Mouse (Mus musculus) activated CD4-positive, CD25-positive, alpha-beta regulatory T cell, adult 4 months (primary cell): Measurements from ENCODE around the gene Idi1. TPM values are rescaled to one million over a fixed set of nuclear protein-coding genes. Genes with fewer than 3 reads are reported as not detected.
A peak's percentile ranks its signal among the peaks of the same experiment; 100 is the strongest.
"Not testable (repeated sequence)": the region's sequence is repeated elsewhere in the genome, so short reads cannot be mapped to it uniquely, and the experiment has no call there.

Experiments
- ATAC-seq: one replicate; pipeline ENCODE4 v1.8.0; 2017
- polyA plus RNA-seq, 2 experiments: library from polyadenylated mRNA; unstranded; fragments of 100-300 nt; shearing (Covaris generic); gene quantifications; one replicate each; pipeline ENCODE4 v1.2.1; 2017

The Idi1 gene
- polyA plus RNA-seq: 10 to 100 TPM; 37.8 to 53.1 TPM

DNA sequence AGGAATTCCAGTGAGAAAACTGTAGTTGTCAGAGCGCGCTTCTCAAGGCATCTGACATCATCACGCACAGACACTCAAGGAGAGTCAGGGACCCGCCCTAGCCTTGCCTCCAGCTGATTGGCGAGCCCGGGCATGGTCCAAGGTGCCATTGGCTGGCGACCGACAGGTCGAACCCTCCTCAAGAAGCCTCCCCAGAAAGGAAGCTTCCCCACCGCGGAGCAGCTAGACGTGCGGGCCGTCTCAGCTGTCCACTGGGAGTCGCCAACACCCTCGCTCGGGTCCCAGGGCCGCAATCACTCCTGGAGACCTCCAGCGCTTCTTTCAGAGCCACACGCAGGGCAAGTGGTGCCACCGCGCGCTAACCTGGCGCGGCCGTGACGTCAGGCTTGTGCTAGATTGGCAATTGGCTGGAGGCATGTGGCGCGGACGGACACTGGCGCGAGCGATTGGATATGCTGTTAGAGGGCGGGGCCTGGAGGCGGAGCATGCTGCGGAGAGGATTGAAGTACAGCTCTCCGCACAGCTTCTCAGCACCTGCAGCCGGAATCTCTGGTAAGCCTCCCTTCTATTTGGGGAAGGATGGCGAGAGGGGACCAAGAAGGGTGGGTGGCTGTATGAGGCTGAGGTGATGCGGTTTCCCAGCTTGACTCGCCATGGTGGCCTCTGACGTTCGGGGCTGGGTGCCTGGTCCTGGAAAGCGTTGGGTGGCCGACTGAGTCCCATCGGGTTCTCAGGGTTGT, at the start of gene Idi1:
Idi1 (plus strand) TSS at position 57 of the 740 bp plus-strand sequence.
- ATAC-seq: peak; percentile 95

DNA sequence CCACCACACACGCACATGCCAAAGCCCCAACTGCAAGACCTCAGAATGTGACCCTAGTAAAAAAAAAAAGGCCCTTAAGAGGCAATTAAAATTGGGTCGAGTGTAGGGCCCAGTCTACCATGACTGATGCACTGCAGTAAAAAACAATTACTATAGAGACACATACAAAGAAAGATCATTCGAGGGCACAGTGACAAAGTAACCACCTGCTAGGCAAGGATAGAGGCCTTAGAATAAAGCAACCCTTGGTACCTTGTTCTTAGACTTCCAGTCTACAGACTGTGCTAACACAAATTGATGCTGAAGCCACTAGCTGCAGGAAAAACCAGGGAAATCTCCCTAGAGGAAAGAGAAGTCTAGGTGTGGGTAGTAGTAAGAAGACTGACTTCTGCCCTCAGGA, 46.9 kb upstream of the Idi1 start:
- no peak for ATAC-seq

DNA sequence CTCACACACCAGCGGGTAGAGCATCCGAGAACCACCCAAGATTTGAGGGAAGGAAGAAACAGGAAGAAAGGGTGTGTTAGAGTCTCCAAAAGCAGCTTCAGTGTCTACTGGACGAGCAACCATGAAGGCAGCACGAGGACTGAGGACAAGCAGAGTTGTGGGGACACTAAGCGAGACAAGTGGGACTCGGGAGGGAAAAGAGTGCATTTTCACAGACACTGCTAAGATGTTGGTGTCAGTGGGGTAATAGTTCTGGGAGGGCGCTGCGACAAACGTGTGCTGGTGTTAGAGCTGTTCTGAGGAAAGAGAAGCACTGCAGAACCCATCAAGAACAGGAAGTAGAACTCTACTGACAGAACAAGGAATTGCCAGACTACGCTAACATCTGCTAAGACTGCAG, 46.2 kb upstream of the Idi1 start:
- no peak for ATAC-seq

DNA sequence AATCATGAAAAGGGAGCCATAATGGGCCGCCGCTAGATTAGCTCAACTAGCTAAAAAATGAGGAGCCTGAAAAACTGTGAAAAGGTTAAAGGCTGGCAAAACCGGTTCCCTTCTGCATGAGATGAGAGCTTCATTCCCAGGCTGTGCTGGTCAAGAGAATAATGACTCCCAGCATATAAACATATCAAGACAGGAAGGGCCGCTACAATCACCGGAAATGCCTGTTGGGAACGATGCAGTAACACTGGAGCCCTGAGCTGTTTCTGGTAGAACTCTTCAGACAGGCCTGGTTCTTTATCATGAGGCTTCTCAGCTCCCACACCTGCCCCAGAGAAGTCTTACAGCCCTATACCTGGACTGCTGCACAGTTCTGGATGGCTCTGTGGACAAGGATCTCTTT, 45.4 kb upstream of the Idi1 start:
- ATAC-seq: no peak

DNA sequence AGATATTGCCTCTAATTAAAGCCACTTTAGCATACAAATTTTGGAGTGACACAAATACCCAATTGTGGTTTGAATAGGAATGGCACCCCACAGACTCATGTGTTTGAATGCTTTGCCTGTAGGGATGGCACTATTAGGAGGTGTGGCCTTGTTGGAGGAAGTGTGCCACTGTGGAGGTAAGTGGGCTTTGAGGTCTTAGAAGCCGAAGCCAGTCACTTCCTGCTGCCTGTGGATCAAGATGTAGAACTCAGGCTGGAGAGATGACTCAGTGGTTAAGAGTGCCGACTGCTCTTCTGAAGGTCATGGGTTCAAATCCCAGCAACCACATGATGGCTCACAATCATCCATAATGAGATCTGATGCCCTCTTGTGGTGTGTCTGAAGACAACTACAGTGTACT, 44.4 kb upstream of the Idi1 start:
- ATAC-seq: no peak

DNA sequence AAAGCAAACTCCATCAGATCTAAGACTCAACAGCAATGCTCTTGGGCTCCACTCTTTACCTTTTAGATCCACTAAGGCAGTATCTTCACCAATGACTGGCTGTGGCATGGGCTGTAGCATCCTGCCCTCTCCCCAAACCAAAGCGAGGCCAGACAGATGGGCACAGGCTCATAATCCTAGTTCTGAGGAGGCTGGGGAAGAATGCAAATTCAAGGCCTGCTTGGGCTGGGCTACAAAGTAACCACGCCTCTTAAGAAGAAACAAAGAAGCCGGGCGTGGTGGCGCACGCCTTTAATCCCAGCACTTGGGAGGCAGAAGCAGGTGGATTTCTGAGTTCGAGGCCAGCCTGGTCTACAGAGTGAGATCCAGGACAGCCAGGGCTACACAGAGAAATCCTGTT, 43.5 kb upstream of the Idi1 start:
- not testable (repeated sequence) for ATAC-seq

DNA sequence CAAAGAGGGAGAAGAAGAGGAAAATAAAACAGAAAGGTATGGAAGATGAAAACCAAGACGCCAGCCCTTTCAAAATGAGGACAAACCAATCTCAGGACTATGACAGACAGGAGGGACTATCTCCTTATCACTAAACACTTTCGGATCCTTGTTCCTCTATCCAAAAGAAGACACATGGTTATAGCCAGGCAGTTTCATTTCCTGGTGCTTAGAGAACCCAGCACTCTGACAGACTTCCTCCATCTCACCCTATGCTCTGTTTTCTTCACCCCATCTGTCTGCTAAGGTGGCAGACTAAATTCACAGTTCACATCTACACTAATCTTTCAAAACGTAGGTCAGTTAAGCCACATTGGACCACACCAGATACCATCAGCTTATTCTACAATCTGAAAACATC, 43.0 kb upstream of the Idi1 start:
- ATAC-seq: no peak

DNA sequence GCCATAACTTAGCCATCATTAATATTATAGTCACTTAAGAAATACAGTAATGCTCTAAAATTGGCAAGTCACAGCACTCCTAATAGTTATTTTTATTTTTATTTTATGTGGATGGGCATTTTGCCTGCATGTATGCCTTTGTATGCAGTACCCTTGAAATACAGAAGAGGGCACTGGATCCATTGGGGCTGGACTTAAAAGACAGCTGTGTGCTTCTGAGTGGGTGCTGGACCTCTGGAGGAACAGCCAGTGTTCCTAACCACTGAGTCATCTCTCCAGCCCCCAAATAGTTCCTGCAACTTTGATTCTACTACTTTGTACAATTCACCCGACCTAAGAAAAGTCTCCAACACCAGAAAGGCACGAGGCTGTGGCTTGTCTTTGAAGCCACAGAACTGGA, 37.6 kb upstream of the Idi1 start:
- ATAC-seq: peak; percentile 78

DNA sequence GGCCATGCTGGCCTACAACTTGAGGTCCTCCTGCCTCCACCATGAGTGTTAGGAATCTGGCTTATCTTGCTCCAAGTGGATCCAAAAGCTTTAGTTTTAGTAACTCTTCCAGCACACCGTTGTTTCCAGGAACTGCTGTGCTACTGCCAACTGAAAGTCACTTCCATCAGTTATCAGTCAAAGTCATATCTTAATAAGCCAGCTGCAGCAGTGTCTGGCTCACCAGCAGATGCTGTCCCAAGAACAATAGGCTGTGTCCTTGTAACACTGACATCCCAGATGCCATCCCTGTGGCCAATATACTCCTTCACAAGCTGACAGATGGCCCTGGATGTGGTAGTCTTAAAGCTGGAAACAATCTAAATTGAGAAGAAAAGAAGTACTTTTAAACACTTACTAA, 36.0 kb upstream of the Idi1 start:
- no peak for ATAC-seq

DNA sequence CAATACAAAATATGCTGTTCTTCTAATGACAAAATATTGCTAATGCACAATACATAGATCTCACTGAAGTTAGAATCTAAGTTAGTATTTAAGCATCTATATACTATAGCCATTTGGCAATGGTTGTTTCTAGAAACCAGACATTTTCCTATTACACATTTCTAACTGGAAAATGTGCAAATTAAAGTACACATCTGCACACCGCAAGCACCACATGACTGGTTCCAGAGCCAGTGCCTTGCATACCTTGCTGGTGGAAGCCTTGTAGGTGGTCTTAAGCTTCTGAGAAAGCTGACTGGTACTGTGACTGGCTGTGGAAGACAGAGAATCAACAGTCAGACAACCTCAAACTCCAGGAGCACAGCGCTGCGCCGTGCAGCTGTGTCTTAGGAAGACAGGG, 31.9 kb upstream of the Idi1 start:
- no peak for ATAC-seq

DNA sequence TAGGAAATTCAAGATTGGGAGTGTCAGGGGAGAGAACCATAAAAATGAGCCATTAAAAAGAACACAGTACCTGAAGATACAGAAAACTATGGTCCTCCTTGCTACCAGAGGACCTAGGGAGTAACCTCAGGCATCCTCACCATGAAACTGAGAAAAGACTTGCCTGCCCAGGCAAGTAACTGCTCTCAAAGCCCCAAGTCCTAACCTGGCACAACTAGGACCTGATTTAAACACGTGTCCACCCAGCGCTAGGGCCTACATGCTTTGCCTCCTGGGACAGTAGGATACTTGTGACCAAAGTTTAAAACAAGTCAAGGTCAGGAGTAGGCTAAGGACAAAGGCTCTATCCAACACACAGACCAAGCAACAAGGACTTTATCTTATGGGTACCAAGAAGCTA, 30.5 kb upstream of the Idi1 start:
- ATAC-seq: no peak

DNA sequence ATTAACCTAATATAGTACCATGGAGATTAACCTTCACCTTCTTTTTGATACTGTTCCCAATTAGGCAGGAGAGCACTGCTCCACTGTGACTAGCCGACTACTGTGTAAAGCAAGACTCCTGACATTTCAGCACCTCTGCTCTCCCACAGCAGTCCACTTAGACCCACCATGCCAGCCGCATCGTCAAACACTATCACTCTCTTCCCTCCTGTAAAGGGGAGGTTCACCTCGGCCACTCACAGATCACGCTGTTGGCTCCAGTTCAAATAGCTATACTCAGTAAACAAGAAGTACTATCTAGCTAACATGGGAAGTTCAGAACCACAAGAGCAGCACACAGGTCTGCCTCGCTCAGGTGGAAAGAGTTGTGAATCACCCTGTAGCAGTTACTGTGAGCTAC, 26.8 kb upstream of the Idi1 start:
- no peak for ATAC-seq

DNA sequence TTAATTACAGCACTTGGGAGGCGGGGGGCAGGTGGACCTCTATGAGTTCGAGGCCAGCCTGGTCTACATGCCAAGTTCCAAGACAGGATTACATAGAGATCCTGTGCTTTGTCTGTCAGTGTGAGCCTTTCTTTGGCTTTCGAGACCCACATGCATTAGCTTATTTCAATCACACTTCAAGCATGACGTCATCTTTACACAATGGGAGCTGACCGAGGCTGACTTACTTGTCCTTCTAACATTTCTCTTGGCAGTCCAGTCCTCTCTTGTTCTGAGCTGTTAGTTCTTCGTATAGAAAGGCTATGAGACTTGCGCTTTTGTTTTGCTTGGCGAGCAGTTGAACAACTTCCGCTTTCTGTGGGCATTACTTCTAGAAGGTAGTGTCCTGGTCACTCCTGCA, 24.4 kb upstream of the Idi1 start:
- no peak for ATAC-seq

DNA sequence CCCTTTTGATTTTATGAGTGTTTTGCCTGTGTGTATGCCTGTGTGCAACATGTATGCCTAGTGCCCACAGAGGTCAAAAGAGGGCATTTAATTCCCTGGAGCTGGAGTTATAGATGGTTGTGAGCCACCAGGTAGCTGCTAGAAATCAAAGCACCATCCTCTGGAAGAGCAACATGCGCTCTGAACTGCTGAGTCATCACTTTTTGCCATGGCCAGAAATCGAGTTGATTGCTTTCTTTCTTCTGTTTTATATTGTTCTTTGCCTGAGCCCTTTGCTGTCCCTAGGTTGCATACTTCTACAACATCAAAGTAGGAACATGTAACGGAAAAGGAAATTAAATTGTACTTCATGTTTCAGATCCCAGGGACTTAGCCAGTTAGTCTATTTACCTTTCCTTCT, 20.3 kb upstream of the Idi1 start:
- ATAC-seq: no peak

DNA sequence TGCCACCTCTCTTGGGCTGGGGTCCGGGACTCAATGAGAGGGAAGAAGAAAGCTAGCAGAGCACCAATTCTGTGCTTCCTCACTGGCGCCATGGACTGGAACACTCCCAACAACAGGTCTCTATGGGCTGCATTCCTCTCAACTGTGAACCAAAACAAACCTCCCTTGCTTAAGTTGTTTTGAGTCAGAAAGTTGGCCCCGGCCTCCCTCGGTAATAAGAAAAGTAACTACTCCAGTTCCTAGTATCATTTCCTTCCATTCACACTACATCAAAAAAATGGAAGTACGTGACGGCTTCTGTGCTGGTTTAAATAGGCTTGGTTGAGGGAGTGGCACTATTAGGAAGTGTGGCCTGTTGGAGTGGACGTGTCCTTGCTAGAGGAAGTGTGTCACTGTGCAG, 18.7 kb upstream of the Idi1 start:
- no peak for ATAC-seq

DNA sequence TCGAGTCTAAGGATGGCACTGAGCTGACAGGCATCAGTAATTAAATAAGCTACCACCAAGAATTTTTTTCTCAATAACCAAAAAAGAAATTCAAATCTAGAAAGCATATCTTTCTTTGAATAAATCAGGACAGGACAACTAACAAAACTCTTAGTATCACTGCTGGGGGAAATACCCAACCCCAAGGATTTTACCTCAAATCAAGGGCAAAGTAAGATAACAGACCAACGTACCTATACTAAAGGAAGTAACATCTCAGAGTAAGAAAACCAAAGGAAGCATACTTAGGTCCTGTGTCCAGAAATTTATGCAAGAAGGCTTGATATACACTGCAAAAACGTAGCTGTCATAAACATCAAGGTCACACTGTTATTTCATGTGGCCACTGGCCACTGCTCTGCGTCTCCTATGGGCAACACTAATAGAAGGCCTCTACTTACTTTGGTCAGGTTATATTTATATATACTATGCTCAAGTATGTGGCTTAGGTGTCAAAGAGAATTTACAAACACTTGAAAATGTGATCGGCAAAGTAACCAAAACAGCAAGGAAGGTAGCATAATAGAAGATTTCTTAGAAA, 15.6 kb upstream of the Idi1 start:
- ATAC-seq: peak; percentile 9

DNA sequence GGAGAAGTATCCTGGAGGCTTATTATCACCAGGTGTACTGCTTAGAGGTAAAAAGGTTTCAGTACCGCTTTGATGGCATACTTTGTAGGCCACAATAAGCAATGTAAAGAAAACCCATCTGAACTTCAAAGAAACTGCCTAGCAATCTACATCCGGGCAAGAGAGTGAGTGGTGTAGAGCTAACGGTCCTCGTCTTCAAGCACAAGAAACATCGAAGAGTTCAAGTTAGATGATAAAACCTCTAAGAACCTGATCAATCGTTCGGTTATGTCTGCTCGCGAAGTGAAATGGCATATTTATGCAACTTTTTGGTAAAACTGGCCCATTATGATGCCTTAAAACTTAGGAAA, 15.2 kb upstream of the Idi1 start:
- peak; percentile 67 for ATAC-seq

DNA sequence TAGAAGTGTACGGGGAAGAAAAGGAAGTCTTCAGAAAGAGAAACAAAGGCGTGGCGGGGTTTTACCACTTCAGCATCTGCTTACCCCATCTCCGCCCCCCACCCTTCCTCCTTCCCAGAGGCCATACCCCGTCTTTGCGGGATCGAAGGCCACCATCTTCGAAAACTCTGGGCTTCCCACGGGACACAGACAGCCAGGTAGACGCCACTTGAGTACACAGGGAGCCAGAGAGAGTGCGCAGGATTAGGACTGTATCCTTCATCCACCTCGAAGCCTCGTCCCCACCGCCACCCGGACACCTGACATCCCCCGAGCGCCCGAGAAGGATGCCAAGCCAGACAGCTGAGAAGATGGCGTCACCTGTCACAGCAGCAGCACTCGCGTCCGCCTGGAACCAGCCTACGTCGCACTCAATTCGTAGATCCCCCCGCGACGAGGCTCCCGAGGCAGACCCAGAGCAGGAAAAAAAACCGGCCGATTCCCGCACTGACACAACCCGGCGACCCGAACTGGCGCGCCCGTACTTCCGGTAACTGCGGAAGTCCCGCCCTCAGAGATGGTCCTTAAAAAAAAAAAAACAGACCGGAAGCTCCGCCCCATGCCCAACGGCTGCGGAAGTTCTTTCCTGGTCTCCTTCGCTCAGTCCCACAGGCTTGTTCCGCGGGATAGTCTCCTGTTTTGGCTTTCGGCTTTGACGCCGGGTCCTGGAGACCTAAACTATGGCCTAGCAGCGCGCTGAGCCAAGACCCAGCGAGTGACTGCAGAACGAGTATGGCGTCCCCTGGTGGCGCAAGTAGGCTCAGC, 14.6 kb upstream of the Idi1 start:
- peak; percentile 68 for ATAC-seq

DNA sequence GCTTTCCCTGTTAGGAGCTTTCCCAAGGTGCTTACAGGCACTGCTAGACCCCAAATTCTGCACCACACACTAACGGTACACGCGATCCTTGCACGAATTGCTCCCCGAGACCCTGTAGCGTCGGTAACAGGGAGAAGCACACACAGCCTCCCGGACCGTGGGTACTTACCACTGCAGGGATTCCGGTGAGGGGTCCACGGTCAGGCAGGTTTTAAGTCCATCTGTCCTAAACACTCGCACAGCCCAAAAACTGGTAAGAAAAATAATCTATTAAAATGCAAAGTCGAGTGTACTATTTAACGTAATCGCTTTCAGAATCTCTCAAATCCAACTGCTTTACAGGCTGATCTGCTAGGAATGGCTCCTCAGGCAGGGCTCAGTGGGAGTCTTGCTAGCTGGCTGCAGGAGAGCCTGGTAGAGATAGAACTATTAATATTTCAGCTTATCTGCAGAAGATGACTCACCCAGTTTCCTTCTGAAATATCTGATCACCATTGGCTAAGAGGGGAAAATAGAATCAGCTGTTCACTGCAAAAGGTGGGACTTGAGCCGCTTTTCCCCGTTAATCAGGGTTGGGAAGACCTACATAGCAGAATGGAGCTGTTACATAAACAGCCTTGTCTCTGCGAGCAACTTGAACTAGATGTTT, 13.9 kb upstream of the Idi1 start, which contains the start of gene Wdr37:
Wdr37 (minus strand) TSS at position 596 of the 649 bp plus-strand sequence.
- no peak for ATAC-seq

DNA sequence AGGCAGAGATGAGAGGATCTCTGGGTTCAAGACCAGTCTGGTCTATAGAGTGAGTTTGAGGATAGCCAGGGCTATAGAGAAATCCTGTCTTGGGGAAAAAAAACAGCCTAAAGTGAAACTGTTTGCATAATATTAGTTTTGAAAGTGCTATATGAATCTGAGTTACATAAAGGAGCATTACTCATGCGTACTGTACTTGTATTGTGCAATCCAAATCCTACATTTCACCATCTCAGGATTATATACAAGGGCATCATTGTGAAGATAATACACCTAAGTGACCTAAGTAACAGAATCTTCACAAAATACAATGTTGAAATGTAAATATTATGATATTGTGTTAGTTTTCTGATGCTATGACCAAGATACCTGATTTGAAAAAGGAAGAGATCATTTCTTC, 11.5 kb upstream of the Idi1 start:
- ATAC-seq: no peak

DNA sequence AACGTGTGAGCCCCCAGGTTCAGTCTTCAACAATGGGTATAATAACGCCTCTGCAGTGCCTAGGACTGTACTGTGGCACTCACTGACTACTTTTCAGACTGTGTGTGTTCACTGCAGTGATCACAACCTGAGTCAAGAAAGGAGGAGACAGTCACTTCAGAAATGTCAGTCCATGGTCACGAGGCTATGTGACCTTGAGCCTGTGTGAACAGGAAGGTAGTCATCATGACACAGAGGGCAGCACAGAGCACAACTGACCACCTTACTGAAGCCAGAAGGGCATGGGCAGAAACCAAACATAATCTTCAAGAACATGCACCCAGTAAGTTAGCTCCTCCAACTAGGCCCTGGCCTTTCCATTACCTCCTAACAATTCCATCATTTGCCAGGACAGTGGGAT, 3.7 kb upstream of the Idi1 start:
- no peak for ATAC-seq

DNA sequence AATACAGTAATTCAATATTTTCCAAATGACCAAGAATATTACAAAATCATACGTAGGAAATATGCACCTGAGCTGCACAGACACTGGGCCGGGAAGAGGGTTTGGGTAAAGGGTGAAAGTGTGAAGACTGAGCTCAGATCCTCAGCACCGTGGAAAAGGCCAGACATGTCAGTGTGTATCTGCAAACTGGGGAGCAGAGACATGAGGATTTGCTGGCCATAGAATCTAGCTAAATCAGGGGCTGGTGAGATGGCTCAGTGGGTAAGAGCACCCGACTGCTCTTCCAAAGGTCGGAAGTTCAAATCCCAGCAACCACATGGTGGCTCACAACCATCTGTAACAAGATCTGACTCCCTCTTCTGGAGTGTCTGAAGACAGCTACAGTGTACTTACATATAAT, 1.4 kb upstream of the Idi1 start:
- ATAC-seq: not testable (repeated sequence)

DNA sequence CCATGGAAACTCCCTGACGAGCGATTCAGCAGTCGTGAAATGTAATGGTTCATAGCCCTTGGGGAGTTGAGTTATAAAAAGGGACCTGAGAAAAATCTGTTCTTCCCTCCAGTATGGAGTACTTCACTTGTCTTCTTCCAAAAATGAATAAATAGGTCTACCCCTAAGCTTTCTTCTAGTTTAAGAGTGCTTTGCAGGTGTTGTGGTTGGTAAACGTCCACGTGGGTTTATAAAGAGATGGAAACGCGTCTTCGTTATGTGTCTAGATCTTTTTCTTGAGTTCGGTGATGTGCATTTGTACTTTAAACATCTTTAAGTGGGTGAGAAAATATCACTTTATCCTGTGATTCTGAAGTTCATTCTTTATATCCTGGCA, 872 bp downstream of the Idi1 start:
- no peak for ATAC-seq

DNA sequence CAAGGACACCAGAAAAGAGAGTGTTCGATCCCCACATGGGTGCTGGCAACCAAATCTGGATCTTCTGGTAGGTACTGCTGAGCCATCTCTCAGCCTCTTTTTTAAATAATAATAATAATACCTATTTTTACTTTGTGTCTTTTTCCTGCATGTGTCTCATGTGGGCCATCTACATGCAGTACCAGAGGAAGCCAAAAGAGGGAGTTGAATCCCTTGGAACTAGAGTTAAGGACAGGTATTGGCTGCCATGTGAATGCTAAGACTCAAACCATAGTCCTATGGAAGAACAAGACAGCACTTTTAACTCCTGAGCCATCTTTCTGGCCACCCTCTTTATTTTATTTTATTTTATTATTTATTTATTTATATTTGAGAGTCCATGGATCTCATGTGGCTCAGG, 3.3 kb downstream of the Idi1 start:
- ATAC-seq: no peak
